Mouse (Mus musculus) liver, embryonic 16.5 days (tissue): Measurements from ENCODE around the gene Cpeb4. TPM values are rescaled to one million over a fixed set of nuclear protein-coding genes. Genes with fewer than 3 reads are reported as not detected.

ENCODE experiments used
- ATAC-seq: fragments of 200-750 bp; cut with Nextera tagmentation; 2 replicates; pipeline ENCODE4 v1.8.0; 2017; ENCODE audit warnings: low read depth, mild to moderate bottlenecking, moderate number of reproducible peaks, moderate library complexity
- H3K27ac ChIP-seq: fragments of 300-500 bp; sonication (generic); 2 replicates; pipeline ENCODE4 v1.5.1; 2014; ENCODE audit warnings: mild to moderate bottlenecking, low read length
- H3K27me3 ChIP-seq: fragments of 300-500 bp; sonication (generic); 2 replicates; pipeline ENCODE4 v1.6.1; 2014; ENCODE audit warnings: low read depth, low read length, mixed read lengths; ENCODE audit not compliant: control insufficient read depth, insufficient read depth
- H3K36me3 ChIP-seq: fragments of 300-500 bp; sonication (generic); 2 replicates; pipeline ENCODE4 v1.6.1; 2014; ENCODE audit warnings: mild to moderate bottlenecking; ENCODE audit not compliant: control insufficient read depth, insufficient read depth
- H3K4me1 ChIP-seq: fragments of 300-500 bp; sonication (generic); 2 replicates; pipeline ENCODE4 v1.6.1; 2014; ENCODE audit warnings: low read depth, low read length, mixed read lengths; ENCODE audit not compliant: control insufficient read depth
- H3K4me2 ChIP-seq: fragments of 300-500 bp; sonication (generic); 2 replicates; pipeline ENCODE4 v1.6.1; 2014; ENCODE audit warnings: low read depth, low read length, mixed read lengths
- H3K4me3 ChIP-seq: fragments of 300-500 bp; sonication (generic); 2 replicates; pipeline ENCODE4 v1.5.1; 2014; ENCODE audit warnings: low read depth, mild to moderate bottlenecking, low read length
- H3K9ac ChIP-seq: fragments of 300-500 bp; sonication (generic); 2 replicates; pipeline ENCODE4 v1.6.1; 2014; ENCODE audit warnings: low read depth, low read length
- H3K9me3 ChIP-seq: fragments of 300-500 bp; sonication (generic); replicated peaks from 2 replicates; pipeline ENCODE4 v1.6.1; 2016; ENCODE audit warnings: low read length; ENCODE audit not compliant: control insufficient read depth
- WGBS: fragments of 180-500 bp; shearing (Covaris S2); extraction: QIAGEN DNeasy Blood & Tissue Kit; methylation state at CpG from one replicate; pipeline ENCODE4 v1.1.7; 2014; ENCODE audit not compliant: insufficient replicate concordance; 5-methylcytosine and 5-hydroxymethylcytosine counted together
- polyA plus RNA-seq: library from polyadenylated mRNA; unstranded; fragments of >200 nt; fragmentation: Nextera tagmentation; extraction: Ambion mirVana; gene quantifications from 2 replicates; pipeline ENCODE4 v1.2.1, GENCODE M21; 2015

Cpeb4 gene
- polyA plus RNA-seq, 1 experiment from 2014 or later: 21.0 TPM

DNA sequence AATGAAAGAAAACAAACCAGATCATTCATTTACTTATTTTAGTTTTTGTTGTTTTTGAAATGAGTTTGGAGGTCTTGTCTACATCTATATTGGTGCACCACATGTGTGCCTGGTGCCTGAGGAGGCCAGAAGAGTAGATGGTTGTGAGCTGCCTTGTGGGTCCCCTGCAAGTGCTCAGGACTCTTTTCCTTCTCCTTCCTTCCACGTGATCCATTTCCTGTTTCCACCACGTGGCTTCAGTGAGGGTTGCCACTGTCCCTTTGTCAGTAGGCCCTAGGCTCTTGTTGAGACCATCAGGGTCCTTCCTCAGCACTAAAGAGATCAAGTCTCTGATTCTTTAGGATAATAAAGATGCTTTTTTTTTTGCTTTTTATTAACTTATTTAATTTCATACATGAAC, 112.8 kb downstream of the Cpeb4 start:
- ATAC-seq: no peak
- 9% methylated on average over 2 of the region's 2 CpGs for WGBS
- no peak overlapping the region for H3K9ac ChIP-seq
- no peak overlapping the region for H3K4me3 ChIP-seq
- H3K4me2 ChIP-seq: no peak overlapping the region
- no peaks in the 10 kb centered on the region for H3K36me3 ChIP-seq
- no peaks in the 10 kb centered on the region for H3K27me3 ChIP-seq
- H3K27ac ChIP-seq: no peak overlapping the region
- no peaks in the 10 kb centered on the region for H3K4me1 ChIP-seq
- no peaks in the 10 kb centered on the region for H3K9me3 ChIP-seq

Other genes with a start within 250 kb of the Cpeb4 start
- gene Bod1, start 200.3 kb upstream of the Cpeb4 start, polyA plus RNA-seq: 9.6 and 11.6 TPM in 2 replicates
- gene 4930524B15Rik, start 93.4 kb downstream of the Cpeb4 start, polyA plus RNA-seq: not detected in 2 replicates
- gene Nsg2, start 128.3 kb downstream of the Cpeb4 start, polyA plus RNA-seq: 0.19 TPM in 1 of 2 replicates, not detected in the other